In the genomic region with DNA sequence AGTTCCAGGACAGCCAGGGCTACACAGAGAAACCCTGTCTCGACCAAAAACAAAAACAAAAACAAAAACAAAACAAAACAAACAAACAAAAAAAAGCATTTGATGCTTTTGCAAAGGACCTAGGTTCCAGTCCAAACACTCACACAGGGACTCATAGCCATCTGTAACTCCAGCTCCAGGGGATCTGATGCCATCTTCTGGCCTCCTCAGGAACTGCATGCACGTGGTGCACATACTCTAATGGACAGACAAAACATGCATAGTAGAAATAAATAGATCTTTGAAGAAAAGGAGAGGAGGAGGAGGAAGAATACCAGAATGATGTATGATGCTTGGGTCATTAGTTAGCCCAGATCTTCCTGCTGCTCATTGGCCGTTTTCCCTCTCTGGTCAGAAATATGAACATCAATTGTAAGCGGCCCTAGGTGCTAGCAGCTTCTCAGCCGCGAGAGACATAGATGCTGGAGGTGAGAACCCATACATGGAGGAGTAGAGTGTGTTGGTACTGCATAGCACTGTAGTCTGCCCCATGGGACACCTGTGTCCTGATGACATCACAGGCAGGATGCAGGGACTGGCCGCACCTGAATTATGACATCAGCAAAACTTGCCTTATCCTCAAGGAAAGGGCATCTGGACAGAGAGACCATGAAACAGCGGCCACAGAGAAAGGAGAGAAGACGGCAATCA, we compare ENCODE assay signal across 18 mouse cellular contexts. TPM values are rescaled to one million over a fixed set of nuclear protein-coding genes. Genes with fewer than 3 reads are reported as not detected.
DNase-seq lines count a peak whose midpoint lies in the region; ATAC-seq and TF ChIP-seq lines count a peak whose summit lies in the region.
"Had no signal": no experiment of that assay in that cellular context is flagged by ENCODE, and none has a peak within 500 bp of the region (broad histone marks: within the 10 kb centered on the region; RNA-seq: fewer than 3 reads in every experiment).

A gene (plus strand): TSS at position 640 of the 690 bp plus-strand sequence.

- no peak for ATAC-seq in stomach, postnatal 0 days (ENCODE audit: low FRiP score, low TSS enrichment)

- peaks cover 15% of the 10 kb centered on the region for H3K4me1 ChIP-seq in testis, adult 2 months (ENCODE audit: control insufficient read depth, insufficient read depth, low read length)
- H3K4me1 ChIP-seq in stomach, postnatal 0 days (replicated peaks; ENCODE audit: control insufficient read depth, insufficient read depth) = 0 out of 2 replicates have a peak, but pooled peaks cover 5% of the 10 kb centered on the region
- H3K4me1 ChIP-seq in forebrain, embryonic 10.5 days = peaks cover 27% of the 10 kb centered on the region

- no peaks in the 10 kb centered on the region for H3K9me3 ChIP-seq in stomach, postnatal 0 days (ENCODE audit: control insufficient read depth, low read length)
- H3K9me3 ChIP-seq in forebrain, embryonic 10.5 days = peaks cover 7% of the 10 kb centered on the region; the same call in 1 of the 2 replicates
- H3K9me3 ChIP-seq: forebrain, embryonic 12.5 days; kidney, embryonic 15.5 days; limb, embryonic 15.5 days had no signal

- no peak within 1 kb of the TSS for H3K27ac ChIP-seq in layer of hippocampus, adult 2 months
- peak within 1 kb of the TSS; percentile 51 for H3K27ac ChIP-seq in testis, adult 2 months (ENCODE audit: control insufficient read depth, insufficient read depth, low read depth, low read length)
- no peak within 1 kb of the TSS for H3K27ac ChIP-seq in stomach, postnatal 0 days (replicated peaks)
- no peak within 1 kb of the TSS; the same call in 1 of the 2 replicates for H3K27ac ChIP-seq in forebrain, embryonic 10.5 days
- H3K27ac ChIP-seq: forebrain, embryonic 12.5 days; kidney, embryonic 15.5 days; limb, embryonic 15.5 days had no signal

- no peak for DNase-seq in layer of hippocampus, adult 2 months (ENCODE audit: low spot score in 2 of 2)
- no peak for DNase-seq in layer of hippocampus, adult 8-10 months (ENCODE audit: low spot score in 2 of 2)
- DNase-seq in testis, postnatal 10 days (ENCODE audit: low spot score) = no peak
- DNase-seq in R1 (ENCODE audit: low read depth, low spot score) = peak; percentile 82
- DNase-seq in stomach, postnatal 0 days (ENCODE audit: low spot score) = no peak
- DNase-seq in urinary bladder, postnatal 10 days (ENCODE audit: low spot score) = no peak
- no peak for DNase-seq in forebrain, embryonic 10.5 days (ENCODE audit: extremely low spot score, low spot score)
- DNase-seq: cerebellum, adult 9-11 months; gastrocnemius, postnatal 10 days had no signal

- H3K4me2 ChIP-seq in stomach, postnatal 0 days (replicated peaks; ENCODE audit: low read depth) = no peak within 1 kb of the TSS
- H3K4me2 ChIP-seq: forebrain, embryonic 12.5 days; heart, embryonic 11.5 days; kidney, embryonic 15.5 days; limb, embryonic 15.5 days had no signal

- TF ChIP-seq POLR2A in testis, adult 2 months (IDR thresholded peaks at IDR 0.05; ENCODE audit: control insufficient read depth, low read depth, low read length) = peak; percentile 61; the same call in 1 of the 2 replicates

- H3K4me3 ChIP-seq in layer of hippocampus, adult 2 months = no peak within 1 kb of the TSS
- peak within 1 kb of the TSS; percentile 88 for H3K4me3 ChIP-seq in testis, adult 2 months (ENCODE audit: control insufficient read depth, low read depth, low read length)
- no peak within 1 kb of the TSS for H3K4me3 ChIP-seq in stomach, postnatal 0 days (ENCODE audit: low read depth, low read length)
- H3K4me3 ChIP-seq in forebrain, embryonic 10.5 days = no peak within 1 kb of the TSS
- H3K4me3 ChIP-seq: forebrain, embryonic 12.5 days; kidney, embryonic 15.5 days; limb, embryonic 15.5 days had no signal

- H3K36me3 ChIP-seq in testis, adult 2 months (ENCODE audit: control insufficient read depth, insufficient read depth, low read length) = no peaks in the 10 kb centered on the region
- H3K36me3 ChIP-seq in stomach, postnatal 0 days (ENCODE audit: control insufficient read depth, insufficient read depth, low read length) = no peaks in the 10 kb centered on the region
- H3K36me3 ChIP-seq in forebrain, embryonic 10.5 days (replicated peaks) = no peaks in the 10 kb centered on the region
- H3K36me3 ChIP-seq: forebrain, embryonic 12.5 days; G1E; kidney, embryonic 15.5 days; limb, embryonic 15.5 days had no signal

- H3K27me3 ChIP-seq in testis, adult 2 months (ENCODE audit: control insufficient read depth, insufficient read depth, low read length) = no peaks in the 10 kb centered on the region
- H3K27me3 ChIP-seq in stomach, postnatal 0 days (ENCODE audit: control insufficient read depth, insufficient read depth, low read length) = no peaks in the 10 kb centered on the region
- H3K27me3 ChIP-seq in forebrain, embryonic 10.5 days (ENCODE audit: poor library complexity, severe bottlenecking) = peaks cover 9% of the 10 kb centered on the region; the same call in 1 of the 2 replicates
- H3K27me3 ChIP-seq: kidney, embryonic 15.5 days had no signal

- TF ChIP-seq CTCF in layer of hippocampus, adult 2 months (conservative IDR thresholded peaks at IDR 0.05) = peak; percentile 50
- TF ChIP-seq CTCF in testis, adult 2 months (IDR thresholded peaks at IDR 0.05; ENCODE audit: control insufficient read depth, insufficient read depth, insufficient replicate concordance, low read depth, low read length) = peak; percentile 58; the same call in 1 of the 2 replicates
- TF ChIP-seq CTCF in stomach, postnatal 0 days (IDR thresholded peaks at IDR 0.05; ENCODE audit: low read depth) = peak; percentile 48

- 93% methylated on average over 9 of the region's 9 CpGs for WGBS in stomach, postnatal 0 days
- 96% methylated on average over 9 of the region's 9 CpGs for WGBS in forebrain, embryonic 10.5 days

- H3K9ac ChIP-seq in stomach, postnatal 0 days (ENCODE audit: low read length) = no peak within 1 kb of the TSS
- H3K9ac ChIP-seq: forebrain, embryonic 12.5 days; kidney, embryonic 15.5 days; limb, embryonic 15.5 days had no signal

- TF ChIP-seq EP300 in stomach, postnatal 0 days (optimal IDR thresholded peaks at IDR 0.05) = no peak

RNA-seq across cellular contexts. Expression of the gene that starts here (rescaled TPM):
- total RNA-seq in layer of hippocampus, adult 2 months (2021) = not detected
- total RNA-seq in layer of hippocampus, adult 8-10 months (2022) = not detected
- 307 and 344 TPM in 2 replicates for polyA plus RNA-seq in testis, adult 2 months (2012; rRNA removed)
- polyA plus RNA-seq in stomach, postnatal 0 days (2015; fragmentation: Nextera tagmentation; extraction: Ambion mirVana) = 0.10 and 0.13 TPM in 2 replicates
- 0.15 and 0.19 TPM in 2 replicates for polyA plus RNA-seq in forebrain, embryonic 10.5 days (2016; fragmentation: Nextera tagmentation; extraction: Ambion mirVana)
- total RNA-seq: G1E; gastrocnemius, postnatal 10 days; megakaryocyte progenitor cell, adult 5-6 weeks had no signal
- polyA plus RNA-seq: embryonic facial prominence, embryonic 11.5 days; forebrain, embryonic 12.5 days; G1E; hindbrain, embryonic 11.5 days; limb, embryonic 15.5 days had no signal

Comparison
In these comparisons a context has a peak if more than half of its experiments do, and no peak if none do; other contexts are left out.
1. RNA of the gene that starts here (polyA plus RNA-seq): 307 to 344 TPM in testis, adult 2 months; 0.15 to 0.19 TPM in forebrain, embryonic 10.5 days and 0.10 to 0.13 TPM in stomach, postnatal 0 days; every median in the first group is over 100 times any median in the second.
2. Peak in every context shown above with its lines, with median percentiles within 50 percentile points of each other: CTCF ChIP-seq.